Mouse (Mus musculus) heart, postnatal 0 days (tissue): ENCODE data around the gene Gm20425. TPM values are rescaled to one million over a fixed set of nuclear protein-coding genes. Genes with fewer than 3 reads are reported as not detected.
"Not testable (repeated sequence)": the region's sequence is repeated elsewhere in the genome, so short reads cannot be mapped to it uniquely, and the experiment has no call there.

ENCODE experiments used
- ATAC-seq: fragments of 200-750 bp; cut with Nextera tagmentation; 2 replicates; pipeline ENCODE4 v1.8.0; 2017; ENCODE audit warnings: low read depth, moderate number of reproducible peaks, moderate library complexity; ENCODE audit not compliant: insufficient read depth
- DNase-seq: peaks from one replicate; pipeline ENCODE4 v3.0.0-alpha.2; 2016; ENCODE audit warnings: low spot score
- H3K27ac ChIP-seq: fragments of 300-500 bp; sonication (generic); 2 replicates; pipeline ENCODE4 v1.5.1; 2014; ENCODE audit warnings: low read depth, mild to moderate bottlenecking
- H3K27me3 ChIP-seq: fragments of 300-500 bp; sonication (generic); 2 replicates; pipeline ENCODE4 v1.6.1; 2014; ENCODE audit warnings: low read length, mixed read lengths; ENCODE audit not compliant: control insufficient read depth, insufficient read depth
- H3K36me3 ChIP-seq: fragments of 300-500 bp; sonication (generic); replicated peaks from 2 replicates; pipeline ENCODE4 v1.6.1; 2014; ENCODE audit warnings: low read length, mixed read lengths; ENCODE audit not compliant: control insufficient read depth, insufficient read depth
- H3K4me1 ChIP-seq: fragments of 300-500 bp; sonication (generic); 2 replicates; pipeline ENCODE4 v1.6.1; 2014; ENCODE audit warnings: antibody characterized with exemption; ENCODE audit not compliant: control insufficient read depth, insufficient read depth
- H3K4me2 ChIP-seq: fragments of 300-500 bp; sonication (generic); 2 replicates; pipeline ENCODE4 v1.6.1; 2014; ENCODE audit warnings: low read depth, mild to moderate bottlenecking, low read length, moderate library complexity
- H3K4me3 ChIP-seq: fragments of 300-500 bp; sonication (generic); 2 replicates; pipeline ENCODE4 v1.5.1; 2014; ENCODE audit warnings: low read depth, low read length
- H3K9ac ChIP-seq: fragments of 300-500 bp; sonication (generic); replicated peaks from 2 replicates; pipeline ENCODE4 v1.6.1; 2014; ENCODE audit warnings: low read depth, low read length, mixed read lengths
- H3K9me3 ChIP-seq: fragments of 300-500 bp; sonication (generic); replicated peaks from 2 replicates; pipeline ENCODE4 v1.6.1; 2016; ENCODE audit warnings: low read length; ENCODE audit not compliant: control insufficient read depth
- CTCF ChIP-seq: IDR thresholded peaks from 2 replicates; pipeline ENCODE4 v1.5.1; 2016; ENCODE audit warnings: antibody characterized with exemption, control low read depth, low read depth
- EP300 ChIP-seq: IDR thresholded peaks from 2 replicates; pipeline ENCODE4 v1.6.1; 2016; ENCODE audit warnings: antibody characterized with exemption, low read depth
- WGBS: fragments of 180-500 bp; shearing (Covaris S2); extraction: QIAGEN DNeasy Blood & Tissue Kit; methylation state at CpG from one replicate; pipeline ENCODE4 v1.1.7; 2014; 5-methylcytosine and 5-hydroxymethylcytosine counted together
- polyA plus RNA-seq: library from polyadenylated mRNA; unstranded; fragments of >200 nt; fragmentation: Nextera tagmentation; extraction: Ambion mirVana; gene quantifications from 2 replicates; pipeline ENCODE4 v1.2.1, GENCODE M21; 2015
- total RNA-seq: library from RNA; depleted of rRNA; stranded (reverse); fragments of >200 nt; gene quantifications from 2 replicates; pipeline ENCODE4 v1.2.3, GENCODE M21; 2014; ENCODE audit warnings: low replicate concordance

Gene Gm20425
- total and polyA plus RNA-seq, 2 experiments from 2014 or later = 3.0 to 4.2 TPM

DNA sequence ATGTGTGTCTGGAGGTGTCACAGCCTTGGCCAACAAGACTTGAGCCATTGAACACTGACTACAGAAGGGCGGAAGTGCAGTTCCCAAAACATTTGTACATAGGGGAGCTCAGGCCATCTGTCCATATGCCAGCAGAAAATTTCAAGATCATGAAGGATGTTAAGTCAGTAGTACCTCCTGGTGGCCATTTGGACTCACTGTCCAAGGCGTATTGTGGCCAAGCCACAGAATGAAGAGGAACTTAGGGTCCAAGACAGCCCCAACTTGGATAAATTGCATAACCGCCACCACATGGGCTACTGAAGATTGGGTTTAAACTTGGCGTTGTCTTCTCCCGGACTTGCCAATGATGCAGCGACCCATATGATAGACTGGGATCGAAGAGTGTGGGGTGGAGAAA lies 54.4 kb downstream of the Gm20425 start:
- no peak for TF ChIP-seq EP300
- no peak for TF ChIP-seq CTCF

GRCm38 (mm10) chr9:103174771-103175519 lies 55.2 kb downstream of the Gm20425 start:
- H3K4me2 ChIP-seq = no peak overlapping the region
- H3K9ac ChIP-seq = no peak overlapping the region
- ATAC-seq (peak; percentile 67), DNase-seq (peak; percentile 36)
- TF ChIP-seq CTCF (peak; percentile 71), EP300 (no peak)
- H3K36me3 ChIP-seq = no peaks in the 10 kb centered on the region
- H3K4me1 ChIP-seq = no peaks in the 10 kb centered on the region
- no peaks in the 10 kb centered on the region for H3K27me3 ChIP-seq
- H3K4me3 ChIP-seq = no peak overlapping the region
- H3K9me3 ChIP-seq = no peaks in the 10 kb centered on the region
- H3K27ac ChIP-seq = no peak overlapping the region
- WGBS = 49% methylated on average over 6 of the region's 6 CpGs

More for the DNA sequence above, 54.4 kb downstream of the Gm20425 start:
- Histone ChIP-seq H3K27me3 (no peaks in the 10 kb centered on the region), H3K9ac (no peak overlapping the region), H3K4me2 (no peak overlapping the region), H3K4me1 (peaks cover 5% of the 10 kb centered on the region), H3K36me3 (no peaks in the 10 kb centered on the region), H3K27ac (no peak overlapping the region), H3K4me3 (no peak overlapping the region), H3K9me3 (no peaks in the 10 kb centered on the region)
- no peak for ATAC-seq
- DNase-seq = no peak
- WGBS = 89% methylated on average over 7 of the region's 7 CpGs

- Histone ChIP-seq H3K27ac (no peak overlapping the region), H3K36me3 (no peaks in the 10 kb centered on the region), H3K9ac (no peak overlapping the region), H3K4me1 (no peaks in the 10 kb centered on the region), H3K27me3 (no peaks in the 10 kb centered on the region), H3K4me2 (no peak overlapping the region), H3K9me3 (no peaks in the 10 kb centered on the region), H3K4me3 (no peak overlapping the region)
- no peak for DNase-seq
- WGBS = 49% methylated on average over 7 of the region's 7 CpGs
- no peak for TF ChIP-seq EP300
- no peak for TF ChIP-seq CTCF
- ATAC-seq = no peak
Measured at GRCm38 (mm10) chr9:103168771-103169170, 61.3 kb downstream of the Gm20425 start.

GRCm38 (mm10) chr9:103168046-103168445 lies 62.1 kb downstream of the Gm20425 start:
- Histone ChIP-seq H3K4me1 (no peaks in the 10 kb centered on the region), H3K4me3 (no peak overlapping the region), H3K27ac (no peak overlapping the region), H3K4me2 (no peak overlapping the region), H3K27me3 (no peaks in the 10 kb centered on the region), H3K9ac (no peak overlapping the region), H3K36me3 (no peaks in the 10 kb centered on the region), H3K9me3 (no peaks in the 10 kb centered on the region)
- WGBS = 84% methylated on average over 6 of the region's 6 CpGs
- TF ChIP-seq EP300 = no peak
- TF ChIP-seq CTCF = no peak
- ATAC-seq (no peak), DNase-seq (no peak)

GRCm38 (mm10) chr9:103163806-103164205 lies 66.3 kb downstream of the Gm20425 start:
- Histone ChIP-seq H3K27ac (no peak overlapping the region), H3K4me2 (no peak overlapping the region), H3K4me3 (no peak overlapping the region), H3K36me3 (no peaks in the 10 kb centered on the region), H3K27me3 (no peaks in the 10 kb centered on the region), H3K9ac (no peak overlapping the region), H3K9me3 (no peaks in the 10 kb centered on the region), H3K4me1 (no peaks in the 10 kb centered on the region)
- ATAC-seq (no peak), DNase-seq (no peak)
- no peak for TF ChIP-seq EP300
- TF ChIP-seq CTCF = no peak
- WGBS = 80% methylated on average over 15 of the region's 15 CpGs

DNA sequence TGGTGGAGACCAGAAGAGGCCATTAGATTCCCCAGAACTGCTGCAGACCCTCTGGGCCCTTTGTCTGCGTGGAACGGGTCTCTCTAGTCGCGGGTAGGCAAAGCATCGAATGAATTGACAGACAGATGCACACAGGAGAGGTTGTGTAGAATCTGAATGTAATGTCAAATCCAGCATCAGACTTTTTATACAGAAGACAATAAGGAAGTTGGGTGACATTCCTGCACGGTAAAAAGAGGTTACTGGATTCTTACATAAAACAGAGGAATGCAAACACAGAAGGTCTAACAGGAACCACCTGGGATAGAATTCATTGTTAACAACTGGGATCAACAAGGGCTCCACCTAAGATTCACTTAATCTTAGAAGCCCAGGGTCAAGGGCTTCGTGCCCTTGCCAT lies 74.9 kb downstream of the Gm20425 start:
- not testable (repeated sequence) for H3K27ac ChIP-seq, H3K9ac ChIP-seq, H3K4me1 ChIP-seq, H3K4me3 ChIP-seq, H3K9me3 ChIP-seq, H3K4me2 ChIP-seq, DNase-seq, H3K27me3 ChIP-seq, ATAC-seq, H3K36me3 ChIP-seq
- 82% methylated on average over 7 of the region's 7 CpGs for WGBS
